Mouse (Mus musculus) C2C12 (cell line): ENCODE data around the gene Txlng.

Experiments used
- CTCF ChIP-seq: IDR thresholded peaks from one replicate; pipeline ENCODE4 v1.5.1; 2011; ENCODE audit not compliant: control insufficient read depth, insufficient read depth, insufficient read length
- MAX ChIP-seq: IDR thresholded peaks from one replicate; pipeline ENCODE4 v1.6.1; 2011; ENCODE audit warnings: mild to moderate bottlenecking, control low read depth
- MYOD1 ChIP-seq: IDR thresholded peaks from one replicate; pipeline ENCODE4 v1.6.1; 2011; ENCODE audit warnings: low read depth; ENCODE audit not compliant: control insufficient read depth, insufficient read length
- MYOG ChIP-seq: IDR thresholded peaks from one replicate; pipeline ENCODE4 v1.6.1; 2011; ENCODE audit not compliant: control insufficient read depth, insufficient read length; ENCODE audit errors: extremely low read depth
- USF1 ChIP-seq: IDR thresholded peaks from one replicate; pipeline ENCODE4 v1.6.1; 2011; ENCODE audit warnings: low read depth, mild to moderate bottlenecking, control low read depth, moderate library complexity

DNA sequence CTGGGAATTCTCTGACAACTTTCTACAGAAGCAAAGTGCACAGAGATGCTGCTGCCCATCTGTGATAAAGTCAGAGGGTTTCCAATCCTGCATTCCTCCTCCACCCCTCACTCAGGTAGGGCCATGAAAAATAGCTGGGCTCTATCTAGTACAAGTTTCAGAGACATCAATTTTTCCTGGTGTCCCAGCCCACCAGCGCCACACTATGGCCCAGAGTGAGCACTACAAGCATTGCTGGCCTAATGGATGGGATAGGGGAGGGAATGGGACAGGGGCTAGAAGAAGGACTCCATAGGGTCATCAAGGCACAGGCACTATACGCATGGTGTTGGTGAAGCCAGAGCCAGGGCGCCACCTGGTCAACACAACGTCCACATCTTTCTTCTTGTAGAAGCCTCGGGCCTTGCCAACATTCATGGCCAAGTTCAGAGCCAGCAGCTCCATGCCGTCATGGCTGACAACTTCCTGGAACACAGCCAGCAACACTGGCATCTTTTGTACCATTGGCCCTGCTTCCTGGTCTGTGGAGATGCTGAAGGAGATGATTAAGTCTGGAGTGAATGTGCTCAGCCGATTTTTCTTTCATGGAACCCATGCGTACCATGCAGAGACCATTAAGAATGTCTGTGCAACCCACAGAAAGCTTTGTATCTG lies 15.3 kb upstream of the Txlng start:
- TF ChIP-seq CTCF (no peak), USF1 (no peak), MYOD1 (no peak), MAX (no peak), MYOG (no peak)
